Mouse (Mus musculus): ENCODE data around the gene Soga1. TPM values are rescaled to one million over a fixed set of nuclear protein-coding genes. Genes with fewer than 3 reads are reported as not detected.

Gene Soga1
- total RNA-seq (2014; fragmentation: Nextera tagmentation) (2.1 and 2.6 TPM in 2 replicates), total RNA-seq (2017) (6.0 TPM in 2 replicates), polyA plus RNA-seq (2012) (15.9 and 16.4 TPM in 2 replicates)

- ATAC-seq (ENCODE audit: extremely low read depth, insufficient number of reproducible peaks, low FRiP score, poor library complexity, severe bottlenecking) (no peak), DNase-seq (ENCODE audit: low spot score) (no peak)
- H3K27me3 ChIP-seq (ENCODE audit: insufficient read depth, low read length), result peaks cover 38% of the 10 kb centered on the region
- no peaks in the 10 kb centered on the region for H3K36me3 ChIP-seq (replicated peaks)
- no peak within 1 kb of the TSS for H3K4me3 ChIP-seq (ENCODE audit: low read depth, low read length)
- H3K4me1 ChIP-seq (ENCODE audit: insufficient read depth, low read depth, low read length), result no peaks in the 10 kb centered on the region
- TF ChIP-seq POLR2AphosphoS5 (IDR thresholded peaks at IDR 0.05; ENCODE audit: insufficient replicate concordance, low read depth, low read length), result no peak
- no peak for TF ChIP-seq TAL1 (conservative IDR thresholded peaks at IDR 0.05; ENCODE audit: low read depth, low read length)
- no peak for TF ChIP-seq GATA1 (IDR thresholded peaks at IDR 0.05; ENCODE audit: borderline replicate concordance, low read length)
- TF ChIP-seq GATA2 (IDR thresholded peaks at IDR 0.05; ENCODE audit: borderline replicate concordance, low read depth, low read length), result no peak
- TF ChIP-seq CTCF (IDR thresholded peaks at IDR 0.05; ENCODE audit: low read depth, low read length), result no peak
- H3K9me3 ChIP-seq (replicated peaks), result peaks cover 19% of the 10 kb centered on the region
Observed at GRCm38 (mm10) chr2:157078793-157079700, at the start of gene Soga1. Gene Soga1, minus strand, starts transcription at chr2:157079254.

- DNase-seq (ENCODE audit: low spot score) (no peak), ATAC-seq (ENCODE audit: extremely low read depth, insufficient number of reproducible peaks, low FRiP score, poor library complexity, severe bottlenecking) (no peak)
- peaks cover 63% of the 10 kb centered on the region for H3K36me3 ChIP-seq (replicated peaks)
- no peaks in the 10 kb centered on the region for H3K27me3 ChIP-seq (ENCODE audit: insufficient read depth, low read length)
- H3K4me1 ChIP-seq (ENCODE audit: insufficient read depth, low read depth, low read length), result peaks cover 29% of the 10 kb centered on the region
- H3K9me3 ChIP-seq (replicated peaks), result no peaks in the 10 kb centered on the region
- H3K4me3 ChIP-seq (ENCODE audit: low read depth, low read length), result no peak overlapping the region
- no peak for TF ChIP-seq GATA2 (IDR thresholded peaks at IDR 0.05; ENCODE audit: borderline replicate concordance, low read depth, low read length)
Observed at GRCm38 (mm10) chr2:157128072-157128471, 49.0 kb upstream of the Soga1 start.

GRCm38 (mm10) chr2:157127370-157127769 is 48.3 kb upstream of the Soga1 start:
- no peaks in the 10 kb centered on the region for H3K27me3 ChIP-seq (ENCODE audit: insufficient read depth, low read length)
- DNase-seq (ENCODE audit: low spot score), result no peak
- H3K4me3 ChIP-seq (ENCODE audit: low read depth, low read length), result no peak overlapping the region
- ATAC-seq (ENCODE audit: extremely low read depth, insufficient number of reproducible peaks, low FRiP score, poor library complexity, severe bottlenecking), result no peak
- TF ChIP-seq GATA1 (IDR thresholded peaks at IDR 0.05; ENCODE audit: borderline replicate concordance, low read length) (no peak), CTCF (IDR thresholded peaks at IDR 0.05; ENCODE audit: low read depth, low read length) (no peak), GATA2 (IDR thresholded peaks at IDR 0.05; ENCODE audit: borderline replicate concordance, low read depth, low read length) (no peak), TAL1 (conservative IDR thresholded peaks at IDR 0.05; ENCODE audit: low read depth, low read length) (no peak)
- no peaks in the 10 kb centered on the region for H3K9me3 ChIP-seq (replicated peaks)
- peaks cover 70% of the 10 kb centered on the region for H3K36me3 ChIP-seq (replicated peaks)
- H3K4me1 ChIP-seq (ENCODE audit: insufficient read depth, low read depth, low read length), result peaks cover 24% of the 10 kb centered on the region

GRCm38 (mm10) chr2:157125246-157125645 is 46.2 kb upstream of the Soga1 start:
- H3K36me3 ChIP-seq (replicated peaks), result peaks cover 89% of the 10 kb centered on the region
- no peaks in the 10 kb centered on the region for H3K27me3 ChIP-seq (ENCODE audit: insufficient read depth, low read length)
- ATAC-seq (ENCODE audit: extremely low read depth, insufficient number of reproducible peaks, low FRiP score, poor library complexity, severe bottlenecking), result no peak
- TF ChIP-seq GATA2 (IDR thresholded peaks at IDR 0.05; ENCODE audit: borderline replicate concordance, low read depth, low read length), result no peak
- no peak for TF ChIP-seq TAL1 (conservative IDR thresholded peaks at IDR 0.05; ENCODE audit: low read depth, low read length)
- no peak for TF ChIP-seq GATA1 (IDR thresholded peaks at IDR 0.05; ENCODE audit: borderline replicate concordance, low read length)
- no peak for TF ChIP-seq CTCF (IDR thresholded peaks at IDR 0.05; ENCODE audit: low read depth, low read length)
- no peak for TF ChIP-seq POLR2AphosphoS5 (IDR thresholded peaks at IDR 0.05; ENCODE audit: insufficient replicate concordance, low read depth, low read length)
- DNase-seq (ENCODE audit: low spot score), result no peak
- H3K9me3 ChIP-seq (replicated peaks), result no peaks in the 10 kb centered on the region
- H3K4me1 ChIP-seq (ENCODE audit: insufficient read depth, low read depth, low read length), result peaks cover 13% of the 10 kb centered on the region
- no peak overlapping the region for H3K4me3 ChIP-seq (ENCODE audit: low read depth, low read length)

- ATAC-seq (ENCODE audit: extremely low read depth, insufficient number of reproducible peaks, low FRiP score, poor library complexity, severe bottlenecking) (no peak), DNase-seq (ENCODE audit: low spot score) (no peak)
- Histone ChIP-seq H3K4me3 (ENCODE audit: low read depth, low read length) (no peak overlapping the region), H3K27me3 (ENCODE audit: insufficient read depth, low read length) (no peaks in the 10 kb centered on the region), H3K9me3 (replicated peaks) (no peaks in the 10 kb centered on the region), H3K4me1 (ENCODE audit: insufficient read depth, low read depth, low read length) (no peaks in the 10 kb centered on the region), H3K36me3 (replicated peaks) (peaks cover 88% of the 10 kb centered on the region)
- TF ChIP-seq GATA2 (IDR thresholded peaks at IDR 0.05; ENCODE audit: borderline replicate concordance, low read depth, low read length), result no peak
- no peak for TF ChIP-seq POLR2AphosphoS5 (IDR thresholded peaks at IDR 0.05; ENCODE audit: insufficient replicate concordance, low read depth, low read length)
- TF ChIP-seq GATA1 (IDR thresholded peaks at IDR 0.05; ENCODE audit: borderline replicate concordance, low read length), result no peak
- TF ChIP-seq CTCF (IDR thresholded peaks at IDR 0.05; ENCODE audit: low read depth, low read length), result no peak
- TF ChIP-seq TAL1 (conservative IDR thresholded peaks at IDR 0.05; ENCODE audit: low read depth, low read length), result no peak
Observed at GRCm38 (mm10) chr2:157121766-157122165, 42.7 kb upstream of the Soga1 start.

GRCm38 (mm10) chr2:157119075-157119474 is 40.0 kb upstream of the Soga1 start:
- Histone ChIP-seq H3K27me3 (ENCODE audit: insufficient read depth, low read length) (no peaks in the 10 kb centered on the region), H3K36me3 (replicated peaks) (peaks cover 86% of the 10 kb centered on the region), H3K4me3 (ENCODE audit: low read depth, low read length) (no peak overlapping the region), H3K9me3 (replicated peaks) (no peaks in the 10 kb centered on the region), H3K4me1 (ENCODE audit: insufficient read depth, low read depth, low read length) (no peaks in the 10 kb centered on the region)
- DNase-seq (ENCODE audit: low spot score) (no peak), ATAC-seq (ENCODE audit: extremely low read depth, insufficient number of reproducible peaks, low FRiP score, poor library complexity, severe bottlenecking) (no peak)
- TF ChIP-seq GATA1 (IDR thresholded peaks at IDR 0.05; ENCODE audit: borderline replicate concordance, low read length), result no peak
